Mouse (Mus musculus) olfactory bulb, adult 2 months (tissue): Measurements from ENCODE around the gene Nars2. TPM values are rescaled to one million over a fixed set of nuclear protein-coding genes. Genes with fewer than 3 reads are reported as not detected.

Source experiments
- H3K27ac ChIP-seq: fragments of 200-500 bp; 2 replicates; pipeline ENCODE4 v1.5.1; 2012; ENCODE audit warnings: low read depth, low read length; ENCODE audit not compliant: insufficient read depth
- H3K4me1 ChIP-seq: fragments of 200-500 bp; 2 replicates; pipeline ENCODE4 v1.6.1; 2012; ENCODE audit warnings: low read length; ENCODE audit not compliant: control insufficient read depth, insufficient read depth
- H3K4me3 ChIP-seq: fragments of 200-500 bp; 2 replicates; pipeline ENCODE4 v1.5.1; 2012; ENCODE audit warnings: mild to moderate bottlenecking, low read depth, low read length, moderate library complexity; ENCODE audit not compliant: insufficient read depth
- CTCF ChIP-seq: fragments of 200-500 bp; IDR thresholded peaks from 2 replicates; pipeline ENCODE4 v1.5.1; 2012; ENCODE audit warnings: low read depth, mild to moderate bottlenecking, low read length, moderate library complexity; ENCODE audit not compliant: insufficient read depth
- POLR2A ChIP-seq: fragments of 200-500 bp; IDR thresholded peaks from 2 replicates; pipeline ENCODE4 v1.6.1; 2012; ENCODE audit warnings: mild to moderate bottlenecking, low read depth, low read length, moderate library complexity; ENCODE audit not compliant: insufficient read depth
- WGBS: fragments of 180-500 bp; shearing (Covaris S2); methylation state at CpG from one replicate; pipeline ENCODE4 v1.1.7; 2018; 5-methylcytosine and 5-hydroxymethylcytosine counted together
- polyA plus RNA-seq: library from polyadenylated mRNA; stranded (reverse); fragments of >200 nt; gene quantifications from 2 replicates; pipeline ENCODE4 v1.2.4, GENCODE M21; 2012; ENCODE audit warnings: low replicate concordance; ENCODE audit not compliant: missing spikeins, insufficient read depth, insufficient read length

The Nars2 gene
- polyA plus RNA-seq, 1 experiment, result not detected

DNA sequence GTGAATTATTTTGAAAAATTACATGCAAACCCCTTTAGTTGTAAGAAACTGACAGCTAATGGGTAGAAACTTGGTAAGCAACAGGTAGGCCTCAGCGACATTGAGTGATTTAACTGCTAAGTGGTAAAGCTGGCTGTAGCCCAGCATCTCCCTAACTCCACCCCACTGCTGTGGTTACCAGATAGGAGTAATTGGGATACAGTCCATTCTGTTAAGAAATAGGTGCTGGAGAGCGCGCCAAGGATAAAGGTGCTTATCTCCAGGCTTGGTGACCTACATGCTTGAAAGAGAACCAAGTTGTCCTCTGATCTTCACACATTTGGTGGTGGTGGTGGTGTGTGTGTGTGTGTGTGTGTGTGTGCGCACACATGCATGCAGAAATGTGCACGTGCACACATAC, 7.9 kb downstream of the Nars2 start:
- Histone ChIP-seq H3K4me3 (no peak overlapping the region), H3K4me1 (no peaks in the 10 kb centered on the region), H3K27ac (no peak overlapping the region)
- 96% methylated on average over 5 of the region's 5 CpGs for WGBS
- TF ChIP-seq POLR2A (no peak), CTCF (no peak)

DNA sequence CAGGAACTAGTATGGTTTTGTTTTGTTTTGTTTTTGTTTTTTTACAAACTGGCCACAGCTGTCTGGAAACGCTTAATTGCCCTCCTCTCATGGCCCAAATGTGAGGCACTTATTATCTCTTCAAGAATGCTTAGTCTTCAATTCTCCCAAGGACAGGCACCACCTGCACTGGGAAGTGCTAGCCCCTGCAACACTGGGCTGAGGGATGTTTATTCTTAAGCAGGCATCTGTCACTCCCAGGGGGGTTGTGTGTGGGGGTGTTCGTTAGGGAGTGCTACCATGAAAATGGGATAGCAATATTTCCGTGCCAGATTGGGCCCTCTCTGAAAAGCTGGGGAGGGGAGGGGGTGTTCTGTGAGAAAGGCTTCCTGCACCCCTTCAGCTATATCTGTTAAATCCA, 15.9 kb downstream of the Nars2 start:
- H3K27ac ChIP-seq, result no peak overlapping the region
- H3K4me1 ChIP-seq, result peaks cover 8% of the 10 kb centered on the region
- TF ChIP-seq POLR2A (no peak), CTCF (no peak)
- no peak overlapping the region for H3K4me3 ChIP-seq
- whole genome bisulfite sequencing, result 41% methylated on average over 3 of the region's 3 CpGs

GRCm38 (mm10) chr7:96970359-96970758, 19.1 kb downstream of the Nars2 start:
- Histone ChIP-seq H3K27ac (no peak overlapping the region), H3K4me1 (peaks cover 8% of the 10 kb centered on the region), H3K4me3 (no peak overlapping the region)
- TF ChIP-seq CTCF (no peak), POLR2A (no peak)
- 7% methylated on average over 1 of the region's 1 CpGs for WGBS

DNA sequence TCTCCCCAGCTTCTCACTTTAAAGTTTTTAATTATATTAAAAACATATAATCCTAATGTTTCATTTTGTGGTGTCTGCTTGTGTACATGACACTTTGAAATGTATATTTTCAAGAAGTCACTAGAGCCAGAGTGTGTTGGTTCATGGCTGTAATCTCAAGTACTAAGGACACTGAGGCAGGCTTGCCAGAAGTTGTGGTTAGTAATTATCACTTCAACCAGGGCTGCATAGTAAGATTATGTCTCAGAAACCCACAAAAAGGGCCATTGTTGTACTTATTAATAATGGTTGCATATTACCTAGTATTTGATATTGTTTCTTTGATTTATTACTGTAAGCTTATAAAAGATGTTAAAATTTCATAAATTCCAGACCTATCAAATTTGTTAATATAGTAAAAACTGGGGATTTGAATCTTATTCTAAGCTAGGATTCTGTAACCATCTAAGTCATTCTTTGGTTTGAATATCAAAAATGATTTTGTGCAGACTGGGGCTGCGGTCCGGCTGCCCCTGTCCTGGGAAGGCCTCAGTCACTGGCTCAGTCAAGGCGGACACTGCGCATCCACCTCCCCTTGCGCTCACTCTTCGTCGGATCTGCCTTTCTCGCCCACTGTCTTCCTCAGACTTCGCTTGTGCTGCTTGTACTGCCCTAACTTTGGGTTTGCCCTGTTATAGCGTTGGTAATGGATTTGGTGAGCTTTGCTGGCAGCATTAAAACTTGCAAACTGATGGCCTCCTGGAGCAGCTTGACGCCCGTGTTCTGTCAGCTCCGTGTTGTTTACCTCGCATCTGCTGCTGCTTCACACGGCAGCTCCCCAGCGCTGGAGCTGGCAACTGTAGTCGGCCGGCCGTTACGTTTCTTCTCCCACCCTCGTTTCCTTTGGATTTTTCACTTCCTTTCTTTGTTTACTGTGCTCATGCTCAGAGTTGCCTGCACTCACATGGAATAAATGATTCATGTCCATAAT, 20.0 kb downstream of the Nars2 start:
- Histone ChIP-seq H3K4me3 (no peak overlapping the region), H3K27ac (no peak overlapping the region), H3K4me1 (peaks cover 8% of the 10 kb centered on the region)
- WGBS, result 70% methylated on average over 21 of the region's 21 CpGs
- TF ChIP-seq CTCF (no peak), POLR2A (no peak)

GRCm38 (mm10) chr7:96972138-96972904, 21.0 kb downstream of the Nars2 start:
- Histone ChIP-seq H3K4me3 (no peak overlapping the region), H3K4me1 (peaks cover 6% of the 10 kb centered on the region), H3K27ac (no peak overlapping the region)
- WGBS, result 88% methylated on average over 8 of the region's 8 CpGs
- TF ChIP-seq POLR2A (no peak), CTCF (no peak)

DNA sequence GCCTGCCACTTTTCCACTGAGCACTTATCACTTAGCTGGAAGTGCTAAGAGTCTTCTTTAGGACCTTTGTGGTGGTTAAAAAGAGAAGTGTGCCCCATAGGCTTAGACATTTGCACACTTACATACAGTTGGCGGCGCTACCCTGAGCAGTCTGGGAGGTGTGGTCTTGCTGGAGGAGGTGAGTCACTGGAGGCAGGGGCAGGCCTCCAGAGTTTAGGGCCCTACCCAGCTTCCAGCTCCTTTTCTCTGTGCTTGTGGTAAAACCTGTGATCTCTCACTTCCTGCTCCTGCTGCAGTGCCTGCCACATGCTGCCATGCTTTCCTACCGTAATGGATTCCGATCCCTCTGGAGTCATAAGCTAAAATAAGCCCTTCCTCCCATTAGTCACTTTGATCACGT, 24.6 kb downstream of the Nars2 start:
- WGBS, result 85% methylated on average over 5 of the region's 5 CpGs
- TF ChIP-seq CTCF (no peak), POLR2A (no peak)
- H3K27ac ChIP-seq, result no peak overlapping the region
- no peak overlapping the region for H3K4me3 ChIP-seq
- H3K4me1 ChIP-seq, result peaks cover 5% of the 10 kb centered on the region

DNA sequence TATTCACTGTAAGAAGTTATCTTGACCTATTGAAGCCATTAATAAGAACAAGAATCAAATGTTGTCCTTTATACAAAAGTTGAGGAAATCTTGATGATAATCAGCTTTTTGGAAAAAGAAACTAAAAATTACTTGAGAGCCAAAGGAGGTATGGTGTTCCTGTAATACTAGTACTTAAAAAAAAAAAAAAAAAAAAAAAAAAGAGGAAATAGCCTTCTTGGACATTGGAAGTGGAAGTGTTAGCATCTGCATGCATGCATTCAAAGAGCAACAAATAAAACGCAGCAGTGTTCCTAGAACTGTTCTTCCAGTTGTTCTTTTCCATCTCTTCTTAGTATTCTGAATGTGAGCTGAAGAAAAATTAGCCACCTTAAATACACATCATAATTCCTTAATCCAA, 25.9 kb downstream of the Nars2 start:
- H3K4me3 ChIP-seq, result no peak overlapping the region
- no peaks in the 10 kb centered on the region for H3K4me1 ChIP-seq
- no peak overlapping the region for H3K27ac ChIP-seq
- TF ChIP-seq POLR2A (no peak), CTCF (no peak)
- WGBS, result 85% methylated on average over 1 of the region's 1 CpGs

- H3K4me3 ChIP-seq, result no peak overlapping the region
- no peak overlapping the region for H3K27ac ChIP-seq
- TF ChIP-seq POLR2A (no peak), CTCF (no peak)
- H3K4me1 ChIP-seq, result peaks cover 5% of the 10 kb centered on the region
- WGBS, result 96% methylated on average over 2 of the region's 2 CpGs
These were observed 30.1 kb downstream of the Nars2 start for GRCm38 (mm10) chr7:96981366-96981765.

GRCm38 (mm10) chr7:96983660-96984347, 32.5 kb downstream of the Nars2 start:
- Histone ChIP-seq H3K4me1 (peaks cover 11% of the 10 kb centered on the region), H3K4me3 (no peak overlapping the region), H3K27ac (no peak overlapping the region)
- TF ChIP-seq CTCF, result no peak
- no peak for TF ChIP-seq POLR2A
- 40% methylated on average over 7 of the region's 7 CpGs for WGBS
